Mouse (Mus musculus): ENCODE measurements around the gene Gm45808. TPM values are rescaled to one million over a fixed set of nuclear protein-coding genes. Genes with fewer than 3 reads are reported as not detected.

The Gm45808 gene
- polyA plus RNA-seq, 1 experiment, result not detected

DNA sequence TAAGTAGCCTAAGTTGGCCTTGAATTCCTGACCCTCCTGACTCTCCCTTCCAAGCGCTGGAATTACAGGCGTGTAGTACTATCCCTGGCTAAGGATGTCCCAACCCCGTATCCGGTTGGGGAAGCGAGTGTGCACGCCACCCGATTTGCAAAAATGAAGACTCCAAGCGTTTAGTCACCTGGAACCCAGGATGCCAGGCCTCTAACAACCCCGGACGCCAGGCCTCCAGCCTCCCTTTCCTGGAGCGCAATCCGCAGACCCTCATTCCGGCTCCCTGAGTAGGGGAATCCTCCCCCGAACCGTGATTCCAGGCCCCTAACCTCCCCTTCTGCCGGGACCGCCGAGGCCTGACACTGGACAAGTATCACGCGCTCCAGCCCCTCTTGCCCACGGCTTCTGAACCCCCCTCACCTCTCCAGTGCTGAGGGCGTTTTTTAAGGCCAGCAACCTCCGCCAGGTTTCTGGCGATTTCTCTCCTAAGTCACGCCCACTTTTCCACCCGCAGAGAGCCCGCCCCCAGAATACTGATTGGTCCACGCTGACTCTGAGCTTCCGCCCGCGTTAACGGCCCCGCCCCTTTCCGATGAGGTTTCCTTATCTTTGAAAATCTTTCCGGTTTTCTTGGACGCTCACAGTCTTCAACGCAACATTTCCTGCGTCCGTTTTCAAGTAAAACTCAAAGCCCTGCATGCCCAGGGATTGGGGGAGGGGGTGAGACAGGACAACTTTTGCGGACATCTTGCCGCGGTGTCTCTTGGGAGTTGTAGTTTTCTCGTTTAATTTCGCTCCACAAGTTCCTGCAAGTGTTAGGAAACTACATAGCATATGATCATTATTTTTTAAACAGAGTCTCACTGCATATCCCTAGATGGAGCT is 23.5 kb upstream of the Gm45808 start, which contains the start of gene Nucb1:
Gene Nucb1 (minus strand): TSS at position 495 of the 876 bp plus-strand sequence.
- Histone ChIP-seq H3K36me3 (replicated peaks; ENCODE audit: low read length) (peaks cover 31% of the 10 kb centered on the region), H3K4me3 (replicated peaks) (peak within 1 kb of the TSS; percentile 97), H3K27me3 (replicated peaks) (no peaks in the 10 kb centered on the region), H3K9me3 (no peaks in the 10 kb centered on the region), H3K4me1 (peaks cover 44% of the 10 kb centered on the region)
- TF ChIP-seq FLI1 (IDR thresholded peaks at IDR 0.05; ENCODE audit: low read length) (peak; percentile 24; the same call in 1 of the 2 replicates), GATA1 (IDR thresholded peaks at IDR 0.05; ENCODE audit: borderline replicate concordance, low read length) (no peak)

DNA sequence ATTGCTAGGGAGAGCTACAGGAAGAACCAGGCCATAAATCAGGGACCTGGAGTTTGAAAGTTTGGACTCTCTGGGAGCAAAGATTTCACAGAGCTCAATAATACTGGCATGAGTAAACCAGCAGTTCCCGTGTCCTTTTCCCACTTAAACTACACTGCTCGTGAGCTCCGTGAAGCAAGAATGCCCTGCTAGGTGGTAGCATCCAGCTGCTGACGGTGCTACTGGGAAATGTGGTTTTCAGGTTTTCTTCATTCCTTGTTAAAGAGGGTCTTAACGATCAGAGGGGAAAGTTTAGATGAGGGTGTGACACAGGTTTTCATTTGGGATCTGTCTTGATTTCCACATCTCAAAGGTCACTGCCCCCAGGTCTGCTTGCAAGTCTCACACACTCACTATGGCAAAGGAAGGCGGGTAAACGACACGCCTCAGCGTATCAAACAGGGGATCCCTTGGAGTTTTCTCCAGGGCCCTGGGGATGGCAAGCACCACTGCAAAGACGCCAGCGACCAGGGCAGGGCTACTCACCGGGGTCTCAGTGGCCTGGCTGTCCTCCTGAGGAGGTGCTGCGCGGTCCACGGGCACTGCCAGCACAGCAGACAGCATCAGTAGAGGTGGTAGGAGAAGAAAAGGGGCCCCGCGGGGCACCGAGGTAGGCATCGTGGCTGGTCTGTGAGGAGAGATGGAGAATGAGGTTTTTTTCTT is 22.7 kb upstream of the Gm45808 start:
- Histone ChIP-seq H3K36me3 (replicated peaks; ENCODE audit: low read length) (peaks cover 39% of the 10 kb centered on the region), H3K4me1 (peaks cover 52% of the 10 kb centered on the region), H3K9me3 (no peaks in the 10 kb centered on the region), H3K27me3 (replicated peaks) (no peaks in the 10 kb centered on the region), H3K4me3 (replicated peaks) (peak overlapping the region; percentile 97)
- TF ChIP-seq FLI1 (IDR thresholded peaks at IDR 0.05; ENCODE audit: low read length), result no peak
- TF ChIP-seq GATA1 (IDR thresholded peaks at IDR 0.05; ENCODE audit: borderline replicate concordance, low read length), result no peak

DNA sequence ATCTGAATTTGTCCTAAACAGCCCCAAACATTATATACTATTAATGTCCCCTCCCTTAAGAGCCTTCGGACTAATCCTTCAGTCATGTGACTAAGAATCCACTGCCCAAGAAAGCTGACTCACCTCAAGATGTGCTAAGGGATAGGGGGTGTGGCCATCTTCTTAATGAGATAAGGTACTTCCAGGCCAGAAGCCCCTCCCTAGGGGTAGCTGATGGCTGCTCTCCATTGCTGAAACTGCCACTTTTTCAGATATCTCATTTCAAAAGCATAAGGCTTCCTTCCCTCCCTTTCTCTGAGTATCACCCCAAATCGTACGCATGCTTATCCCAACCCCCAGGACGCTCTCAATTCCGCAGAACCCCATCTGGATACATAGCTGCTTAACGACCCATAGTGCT is 21.9 kb upstream of the Gm45808 start:
- Histone ChIP-seq H3K4me1 (peaks cover 57% of the 10 kb centered on the region), H3K9me3 (no peaks in the 10 kb centered on the region), H3K27me3 (replicated peaks) (no peaks in the 10 kb centered on the region), H3K36me3 (replicated peaks; ENCODE audit: low read length) (peaks cover 47% of the 10 kb centered on the region), H3K4me3 (replicated peaks) (peak overlapping the region; percentile 97)
- TF ChIP-seq FLI1 (IDR thresholded peaks at IDR 0.05; ENCODE audit: low read length) (no peak), GATA1 (IDR thresholded peaks at IDR 0.05; ENCODE audit: borderline replicate concordance, low read length) (no peak)

DNA sequence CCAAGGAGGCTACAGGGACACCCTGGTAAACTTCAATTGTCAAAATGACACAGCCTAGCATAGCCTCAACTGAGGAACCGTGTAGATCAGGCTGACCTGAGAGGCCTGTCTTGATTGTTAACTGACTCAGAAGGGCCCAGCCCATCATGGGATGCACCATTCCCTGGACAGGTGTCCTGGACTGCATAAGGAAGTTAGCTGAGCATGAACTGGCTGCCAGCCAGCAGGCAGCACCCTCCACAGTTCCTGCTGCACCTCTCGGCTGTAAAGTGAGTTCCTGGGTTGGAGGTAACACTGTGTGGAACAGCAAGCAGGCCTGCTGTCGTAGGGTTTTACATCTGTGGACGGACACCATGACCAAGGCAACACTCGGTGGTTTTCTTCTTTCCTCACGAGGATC is 21.0 kb upstream of the Gm45808 start:
- peaks cover 57% of the 10 kb centered on the region for H3K36me3 ChIP-seq (replicated peaks; ENCODE audit: low read length)
- peaks cover 62% of the 10 kb centered on the region for H3K4me1 ChIP-seq

DNA sequence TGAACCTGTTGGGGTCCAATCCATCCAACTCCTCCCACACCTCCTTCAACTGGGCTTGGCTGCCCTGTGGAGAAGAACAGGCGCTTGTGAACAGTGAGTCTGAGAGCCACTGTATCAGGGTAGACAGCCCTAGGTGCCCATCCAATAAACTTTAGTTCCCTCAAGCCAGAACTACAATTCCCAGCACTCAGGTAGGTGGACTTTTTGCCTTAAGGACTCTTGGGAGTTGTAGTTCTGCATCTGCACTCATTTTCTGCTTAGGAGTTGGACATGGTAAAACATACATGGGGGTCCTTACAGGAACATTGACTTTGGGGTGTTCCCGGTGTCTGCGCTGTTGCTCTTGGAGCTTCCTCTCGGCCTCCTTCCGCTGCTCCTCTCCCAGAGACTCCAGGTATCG is 11.8 kb upstream of the Gm45808 start:
- H3K4me1 ChIP-seq, result peaks cover 50% of the 10 kb centered on the region
- H3K4me3 ChIP-seq (replicated peaks), result no peak overlapping the region
- TF ChIP-seq FLI1 (IDR thresholded peaks at IDR 0.05; ENCODE audit: low read length), result no peak
- no peaks in the 10 kb centered on the region for H3K9me3 ChIP-seq
- peaks cover 98% of the 10 kb centered on the region for H3K36me3 ChIP-seq (replicated peaks; ENCODE audit: low read length)
- H3K27me3 ChIP-seq (replicated peaks), result no peaks in the 10 kb centered on the region

More for the DNA sequence above, 21.0 kb upstream of the Gm45808 start:
- H3K9me3 ChIP-seq, result no peaks in the 10 kb centered on the region
- H3K4me3 ChIP-seq (replicated peaks), result peak overlapping the region; percentile 30
- TF ChIP-seq FLI1 (IDR thresholded peaks at IDR 0.05; ENCODE audit: low read length) (no peak), GATA1 (IDR thresholded peaks at IDR 0.05; ENCODE audit: borderline replicate concordance, low read length) (no peak)
- H3K27me3 ChIP-seq (replicated peaks), result no peaks in the 10 kb centered on the region

DNA sequence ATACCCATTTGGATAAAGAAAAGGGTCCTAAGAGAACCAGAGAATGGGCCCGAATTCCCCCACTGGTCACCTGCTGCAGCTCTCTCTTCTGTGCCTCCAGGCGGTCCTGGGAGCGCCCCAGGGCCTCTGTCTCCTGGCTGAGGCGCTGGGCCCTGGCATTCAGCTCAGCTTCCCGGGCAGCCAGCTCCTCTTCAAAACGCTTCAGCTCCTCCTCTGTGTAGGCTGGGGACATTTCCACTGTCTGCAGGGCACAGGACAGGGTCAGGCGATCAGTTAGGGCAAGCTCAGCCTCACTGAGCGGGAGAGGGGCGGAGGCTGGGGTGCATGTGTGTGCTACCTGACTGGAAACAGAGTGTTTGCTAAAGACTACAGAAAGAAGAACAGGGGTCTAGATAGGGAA is 7.9 kb upstream of the Gm45808 start:
- Histone ChIP-seq H3K4me3 (replicated peaks) (no peak overlapping the region), H3K9me3 (no peaks in the 10 kb centered on the region), H3K27me3 (replicated peaks) (no peaks in the 10 kb centered on the region), H3K36me3 (replicated peaks; ENCODE audit: low read length) (peaks cover 79% of the 10 kb centered on the region), H3K4me1 (peaks cover 51% of the 10 kb centered on the region)
- TF ChIP-seq FLI1 (IDR thresholded peaks at IDR 0.05; ENCODE audit: low read length) (no peak), GATA1 (IDR thresholded peaks at IDR 0.05; ENCODE audit: borderline replicate concordance, low read length) (no peak)

DNA sequence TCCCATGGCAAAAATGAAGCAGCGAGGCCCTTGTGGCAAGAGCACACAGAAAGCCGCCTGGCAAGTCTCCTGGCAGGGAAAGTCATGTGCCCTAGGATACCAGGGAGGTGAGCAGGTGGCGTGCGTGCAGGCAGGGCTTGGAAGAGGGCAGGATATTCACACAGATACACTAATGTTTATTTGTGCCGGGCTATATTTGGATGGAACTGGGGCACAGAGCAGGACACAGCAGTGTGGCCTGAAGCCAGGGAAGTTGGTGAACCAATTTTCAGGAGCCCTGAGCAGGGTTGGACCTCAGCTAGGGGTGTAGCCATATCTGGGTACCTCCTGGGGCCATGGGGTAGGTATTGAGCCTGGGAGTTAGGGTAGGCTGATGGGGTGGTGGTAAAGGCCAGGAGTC is 6.3 kb upstream of the Gm45808 start:
- peaks cover 4% of the 10 kb centered on the region for H3K27me3 ChIP-seq (replicated peaks)
- no peak for TF ChIP-seq FLI1 (IDR thresholded peaks at IDR 0.05; ENCODE audit: low read length)
- H3K9me3 ChIP-seq, result no peaks in the 10 kb centered on the region
- no peak overlapping the region for H3K4me3 ChIP-seq (replicated peaks)
- peaks cover 64% of the 10 kb centered on the region for H3K4me1 ChIP-seq
- H3K36me3 ChIP-seq (replicated peaks; ENCODE audit: low read length), result peaks cover 63% of the 10 kb centered on the region

DNA sequence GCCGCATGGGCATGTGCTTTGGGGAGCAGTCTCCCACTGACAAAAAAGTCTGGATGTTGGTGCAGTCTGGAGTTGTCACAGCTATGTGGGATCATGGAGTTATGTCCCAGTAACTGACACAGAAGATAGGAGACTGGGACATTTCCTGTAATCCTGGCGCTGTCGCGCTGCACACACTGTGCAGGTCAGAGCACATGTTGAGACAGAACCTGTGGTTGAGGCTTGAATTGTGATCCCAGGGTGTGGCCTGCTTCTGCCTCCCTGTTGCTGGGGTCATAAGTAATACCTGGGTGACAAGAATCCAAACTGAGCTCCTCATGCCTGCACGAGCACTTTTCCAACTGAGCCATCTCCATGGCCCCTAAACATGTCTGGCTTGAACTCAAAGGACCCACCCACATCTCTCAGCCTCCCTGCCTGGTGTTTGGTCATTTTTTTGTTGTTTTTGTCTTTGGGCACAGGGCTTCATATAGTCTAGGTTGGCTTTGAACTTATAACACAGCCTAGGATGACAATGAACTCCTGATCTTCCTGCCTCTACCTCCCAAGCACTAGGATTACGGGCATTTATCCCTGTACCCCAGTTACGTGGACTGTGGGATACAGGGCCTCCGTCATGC is 5.7 kb upstream of the Gm45808 start:
- no peak for TF ChIP-seq FLI1 (IDR thresholded peaks at IDR 0.05; ENCODE audit: low read length)
- no peak for TF ChIP-seq GATA1 (IDR thresholded peaks at IDR 0.05; ENCODE audit: borderline replicate concordance, low read length)

DNA sequence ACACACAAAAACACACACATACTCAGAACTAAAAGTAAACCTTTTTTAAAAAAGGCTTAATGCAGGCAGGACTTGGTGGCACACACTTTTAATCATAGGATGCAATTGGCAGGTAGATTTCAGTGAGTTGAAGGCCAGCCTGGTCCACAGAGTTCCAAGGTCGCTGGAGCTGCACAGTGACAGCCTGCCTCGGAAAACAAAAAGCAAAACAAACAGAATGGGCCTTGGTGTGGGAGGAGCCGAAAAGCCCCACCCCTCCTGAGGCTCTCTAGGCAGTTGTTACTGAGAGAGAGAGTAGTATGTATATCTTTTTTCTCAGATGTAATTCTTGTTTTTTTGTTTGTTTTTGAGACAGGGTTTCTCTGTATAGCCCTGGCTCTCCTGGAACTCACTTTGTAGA is 4.7 kb upstream of the Gm45808 start:
- Histone ChIP-seq H3K36me3 (replicated peaks; ENCODE audit: low read length) (peaks cover 46% of the 10 kb centered on the region), H3K4me1 (peaks cover 69% of the 10 kb centered on the region), H3K4me3 (replicated peaks) (peak overlapping the region; percentile 72), H3K9me3 (no peaks in the 10 kb centered on the region), H3K27me3 (replicated peaks) (peaks cover 11% of the 10 kb centered on the region)
- TF ChIP-seq GATA1 (IDR thresholded peaks at IDR 0.05; ENCODE audit: borderline replicate concordance, low read length) (no peak), FLI1 (IDR thresholded peaks at IDR 0.05; ENCODE audit: low read length) (no peak)

More for the DNA sequence above, 5.7 kb upstream of the Gm45808 start:
- peaks cover 64% of the 10 kb centered on the region for H3K4me1 ChIP-seq
- H3K36me3 ChIP-seq (replicated peaks; ENCODE audit: low read length), result peaks cover 57% of the 10 kb centered on the region
- no peak overlapping the region for H3K4me3 ChIP-seq (replicated peaks)
- no peaks in the 10 kb centered on the region for H3K9me3 ChIP-seq
- H3K27me3 ChIP-seq (replicated peaks), result peaks cover 8% of the 10 kb centered on the region

All from megakaryocyte, embryonic 14.5 days (primary cell).